Mouse (Mus musculus) megakaryocyte, embryonic 14.5 days (primary cell): ENCODE measurements around the gene Trp53inp2. TPM values are rescaled to one million over a fixed set of nuclear protein-coding genes. Genes with fewer than 3 reads are reported as not detected.

Source experiments
- H3K27me3 ChIP-seq: replicated peaks from 2 replicates; pipeline ENCODE3; 2012; ENCODE audit warnings: inconsistent platforms
- H3K36me3 ChIP-seq: replicated peaks from 2 replicates; pipeline ENCODE3; 2012; ENCODE audit warnings: low read length, inconsistent platforms, mixed read lengths
- H3K4me1 ChIP-seq: 2 replicates; pipeline ENCODE4 v1.6.1; 2012; ENCODE audit warnings: inconsistent platforms
- H3K4me3 ChIP-seq: replicated peaks from 2 replicates; pipeline ENCODE3; 2012; ENCODE audit warnings: moderate library complexity, mild to moderate bottlenecking, inconsistent platforms
- H3K9me3 ChIP-seq: 2 replicates; pipeline ENCODE4 v1.6.1; 2012; ENCODE audit warnings: inconsistent platforms
- FLI1 ChIP-seq: IDR thresholded peaks from 2 replicates; pipeline ENCODE4 v1.6.1; 2012; ENCODE audit warnings: low read length, inconsistent platforms, mixed read lengths
- GATA1 ChIP-seq: IDR thresholded peaks from 3 replicates; pipeline ENCODE4 v1.6.1; 2012; ENCODE audit warnings: mixed read lengths, low read length, inconsistent platforms, borderline replicate concordance
- polyA plus RNA-seq: library from polyadenylated mRNA; stranded (reverse); fragments of >175 nt; gene quantifications from 2 replicates; pipeline ENCODE4 v1.2.3, GENCODE M21; 2012; ENCODE audit warnings: low replicate concordance; ENCODE audit not compliant: insufficient read depth

The Trp53inp2 gene
- polyA plus RNA-seq, 1 experiment = 12.7 TPM

DNA sequence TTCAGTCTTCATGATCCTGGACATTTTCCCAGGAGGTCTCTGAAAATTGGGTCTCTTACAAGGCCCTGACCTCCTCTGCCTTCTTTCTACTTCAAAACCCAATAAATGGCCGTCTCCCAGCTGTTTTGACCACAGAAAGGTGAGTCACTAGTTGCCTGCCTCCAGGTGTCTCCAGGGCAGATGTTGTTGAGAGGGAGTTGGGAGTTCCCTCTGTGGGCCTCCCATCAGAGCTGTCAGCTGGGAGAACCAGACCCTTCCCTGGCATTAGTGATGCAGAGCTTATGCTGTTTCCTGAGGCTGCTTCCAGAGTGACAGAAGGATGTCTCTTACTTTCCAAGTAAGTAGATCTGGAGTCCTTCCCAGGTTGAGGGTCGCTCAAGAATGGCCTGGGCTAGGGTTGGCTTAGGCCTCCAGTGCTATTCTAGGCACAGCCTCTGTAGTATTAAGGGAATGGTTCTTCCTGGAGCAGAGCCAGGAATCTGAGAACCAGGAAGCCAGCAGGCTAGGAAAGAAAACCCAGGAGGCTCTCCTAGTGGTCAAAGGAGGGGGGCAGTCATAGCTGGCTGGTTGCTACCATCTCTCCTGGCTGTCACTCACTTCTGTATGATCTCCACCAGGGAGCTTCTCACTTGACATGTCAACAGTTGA is 2.1 kb downstream of the Trp53inp2 start:
- Histone ChIP-seq H3K27me3 (peaks cover 27% of the 10 kb centered on the region), H3K36me3 (peaks cover 28% of the 10 kb centered on the region), H3K9me3 (no peaks in the 10 kb centered on the region), H3K4me1 (peaks cover 49% of the 10 kb centered on the region), H3K4me3 (peak overlapping the region; percentile 93)
- no peak for TF ChIP-seq FLI1
- no peak for TF ChIP-seq GATA1

DNA sequence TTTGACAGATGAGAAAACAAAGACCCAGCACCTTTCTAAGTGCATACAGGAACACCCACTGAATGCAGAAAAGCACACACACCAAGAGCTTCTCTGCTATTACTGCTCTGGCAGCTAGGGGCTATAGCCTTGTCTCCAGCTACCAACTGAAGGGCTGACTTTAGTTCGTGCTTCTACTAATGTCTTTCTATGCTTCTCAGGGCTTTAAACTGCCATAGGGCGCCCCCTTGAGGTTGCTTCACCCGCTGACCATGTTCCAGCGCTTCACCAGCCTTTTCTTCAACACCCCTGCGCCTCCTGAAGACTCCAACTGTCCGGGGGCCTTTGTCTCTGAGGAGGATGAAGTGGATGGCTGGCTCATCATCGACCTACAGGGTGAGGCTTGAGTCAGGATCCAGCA is 4.2 kb downstream of the Trp53inp2 start:
- Histone ChIP-seq H3K9me3 (no peaks in the 10 kb centered on the region), H3K4me1 (peaks cover 46% of the 10 kb centered on the region), H3K27me3 (peaks cover 11% of the 10 kb centered on the region), H3K36me3 (peaks cover 50% of the 10 kb centered on the region), H3K4me3 (no peak overlapping the region)
- TF ChIP-seq GATA1 (no peak), FLI1 (no peak)

DNA sequence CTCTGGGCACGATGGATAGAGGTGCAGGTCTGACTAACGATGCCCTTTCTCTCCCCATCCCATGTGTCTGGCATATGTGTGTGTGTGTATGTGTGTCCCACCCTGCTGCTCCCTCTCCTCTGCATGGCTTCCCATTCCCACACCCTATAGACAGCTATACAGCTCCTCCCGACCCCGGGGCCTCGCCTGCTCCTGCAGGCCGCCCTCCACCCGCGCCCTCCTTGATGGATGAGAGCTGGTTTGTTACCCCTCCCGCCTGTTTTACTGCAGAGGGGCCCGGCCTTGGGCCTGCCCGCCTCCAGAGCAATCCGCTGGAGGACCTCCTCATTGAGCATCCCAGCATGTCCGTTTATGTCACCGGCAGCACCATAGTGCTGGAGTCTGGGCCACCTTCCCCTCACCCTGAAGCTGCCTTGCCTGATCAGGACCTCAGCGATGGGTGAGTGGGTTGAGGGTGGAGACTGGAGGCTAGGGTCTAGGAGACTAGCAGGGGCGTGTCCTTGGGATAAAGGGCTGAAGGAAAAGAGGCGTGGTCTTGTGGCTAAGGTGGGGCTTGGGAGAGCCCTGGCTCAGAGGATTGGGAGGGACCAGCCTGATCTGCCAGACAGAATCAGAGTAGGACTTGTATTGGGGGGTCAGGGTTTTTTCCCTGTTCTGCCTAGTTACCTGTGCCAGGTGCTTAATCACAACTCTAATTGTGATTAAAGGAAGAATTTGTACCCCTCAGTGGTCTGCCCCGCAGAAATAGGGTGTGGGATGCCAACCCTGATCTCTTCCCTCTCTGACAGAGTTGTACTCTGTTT is 5.1 kb downstream of the Trp53inp2 start:
- no peaks in the 10 kb centered on the region for H3K9me3 ChIP-seq
- peaks cover 3% of the 10 kb centered on the region for H3K27me3 ChIP-seq
- H3K4me1 ChIP-seq = peaks cover 41% of the 10 kb centered on the region
- H3K36me3 ChIP-seq = peaks cover 58% of the 10 kb centered on the region
- peak overlapping the region; percentile 11 for H3K4me3 ChIP-seq
- TF ChIP-seq GATA1 (no peak), FLI1 (no peak)

DNA sequence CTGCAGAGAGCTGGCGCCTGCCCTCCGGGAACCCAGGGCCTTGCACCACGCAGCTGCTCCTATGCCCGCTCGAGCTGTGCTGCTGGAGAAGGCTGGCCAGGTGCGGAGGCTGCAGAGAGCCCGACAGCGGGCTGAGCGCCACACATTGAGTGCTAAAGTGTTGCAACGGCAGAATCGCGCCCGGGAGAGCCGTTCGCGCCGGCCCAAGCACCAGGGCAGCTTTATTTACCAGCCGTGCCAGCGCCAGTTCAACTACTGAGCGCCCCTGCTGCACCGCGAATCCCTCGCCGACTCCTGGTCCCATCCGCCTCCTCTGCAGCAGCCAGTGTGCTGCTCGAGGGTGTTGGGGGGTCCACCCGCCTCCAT is 5.7 kb downstream of the Trp53inp2 start:
- H3K9me3 ChIP-seq = no peaks in the 10 kb centered on the region
- H3K4me1 ChIP-seq = peaks cover 36% of the 10 kb centered on the region
- H3K36me3 ChIP-seq = peaks cover 64% of the 10 kb centered on the region
- TF ChIP-seq GATA1 = no peak
- no peak for TF ChIP-seq FLI1
- H3K27me3 ChIP-seq = no peaks in the 10 kb centered on the region
- H3K4me3 ChIP-seq = no peak overlapping the region

DNA sequence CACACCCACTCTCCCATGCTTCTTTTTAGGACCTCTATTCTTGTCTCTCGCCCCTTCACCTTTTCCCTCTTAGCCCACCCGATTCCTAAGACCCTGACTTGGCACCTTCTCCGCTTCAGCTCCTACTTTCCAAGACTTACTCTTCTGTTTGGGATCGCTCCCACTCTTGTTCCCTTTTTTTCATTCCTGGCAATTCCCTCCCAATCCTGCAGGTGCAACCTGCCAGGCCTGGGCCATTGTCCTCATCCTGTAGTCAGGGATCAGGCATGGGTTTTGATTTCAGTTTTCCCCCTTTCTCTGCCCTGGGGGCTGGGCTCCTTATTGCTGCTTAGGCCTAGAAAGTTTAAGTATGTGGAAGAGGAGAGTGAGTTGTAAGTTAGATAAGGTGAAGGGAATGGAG is 6.2 kb downstream of the Trp53inp2 start:
- Histone ChIP-seq H3K36me3 (peaks cover 65% of the 10 kb centered on the region), H3K9me3 (no peaks in the 10 kb centered on the region), H3K27me3 (no peaks in the 10 kb centered on the region), H3K4me3 (no peak overlapping the region), H3K4me1 (peaks cover 35% of the 10 kb centered on the region)
- TF ChIP-seq GATA1 (no peak), FLI1 (no peak)

DNA sequence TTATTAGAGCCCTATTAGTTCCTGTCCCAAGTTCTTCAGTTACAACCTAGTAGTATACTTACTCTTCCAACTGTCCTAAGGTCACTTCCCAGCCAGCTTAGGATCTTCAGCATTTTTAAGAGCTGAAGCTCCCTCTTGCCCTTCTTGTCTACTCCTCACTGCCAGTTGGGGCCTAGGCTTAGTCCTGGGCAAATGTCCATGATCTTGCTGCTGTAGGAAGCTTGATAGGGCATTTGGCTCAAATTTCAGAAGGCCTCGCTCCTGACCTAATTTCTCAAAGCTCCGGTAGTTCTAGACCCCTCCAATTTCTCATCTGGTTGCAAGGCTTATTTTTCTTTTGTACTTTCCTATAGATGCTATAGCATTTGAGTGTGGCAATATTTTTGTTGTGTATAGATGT is 7.7 kb downstream of the Trp53inp2 start:
- Histone ChIP-seq H3K27me3 (no peaks in the 10 kb centered on the region), H3K4me1 (peaks cover 20% of the 10 kb centered on the region), H3K36me3 (peaks cover 76% of the 10 kb centered on the region), H3K4me3 (no peak overlapping the region), H3K9me3 (no peaks in the 10 kb centered on the region)
- TF ChIP-seq GATA1 = no peak
- TF ChIP-seq FLI1 = no peak

DNA sequence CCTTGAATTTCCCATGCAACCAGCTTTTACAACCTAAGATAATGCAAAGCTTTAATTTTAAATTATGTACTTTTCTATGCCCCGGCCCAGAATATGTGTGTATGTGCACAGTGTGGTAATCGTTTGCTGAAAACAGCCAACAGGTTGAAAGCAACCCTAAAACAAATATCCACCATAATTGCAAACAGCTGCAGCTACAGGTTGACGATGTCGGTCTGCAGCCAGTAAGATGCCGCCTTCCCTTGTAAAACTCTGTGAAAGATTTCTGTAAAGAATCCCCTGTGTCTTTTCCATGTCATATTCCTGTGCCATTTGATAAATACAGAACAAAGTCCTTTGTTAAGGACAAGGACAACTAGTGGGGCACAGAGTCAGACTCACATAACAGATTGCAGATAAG is 13.7 kb downstream of the Trp53inp2 start:
- Histone ChIP-seq H3K4me3 (no peak overlapping the region), H3K27me3 (no peaks in the 10 kb centered on the region), H3K36me3 (peaks cover 83% of the 10 kb centered on the region), H3K9me3 (no peaks in the 10 kb centered on the region), H3K4me1 (peaks cover 5% of the 10 kb centered on the region)
- TF ChIP-seq GATA1 (no peak), FLI1 (no peak)

DNA sequence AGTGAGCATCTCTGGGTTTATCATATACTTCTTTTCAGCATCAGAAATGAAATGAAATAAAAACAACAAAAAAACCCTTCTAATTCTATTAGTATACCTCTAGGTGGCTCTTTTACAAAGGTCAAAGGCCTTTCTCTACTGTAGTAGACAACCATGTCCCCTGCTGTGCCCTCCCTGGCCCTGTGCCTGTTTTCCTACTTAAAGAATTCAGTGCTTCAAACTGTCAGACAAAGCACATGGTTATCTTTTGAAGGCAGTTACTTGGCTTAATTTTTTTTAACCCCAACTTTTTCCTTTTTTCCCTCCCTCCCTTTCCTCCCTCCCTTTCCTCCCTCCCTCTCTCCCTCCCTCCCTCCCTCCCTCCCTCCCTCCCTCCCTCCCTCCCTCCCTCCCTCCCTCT is 19.4 kb downstream of the Trp53inp2 start:
- H3K27me3 ChIP-seq = no peaks in the 10 kb centered on the region
- H3K36me3 ChIP-seq = peaks cover 72% of the 10 kb centered on the region
- TF ChIP-seq GATA1 = no peak
- TF ChIP-seq FLI1 = no peak
- no peak overlapping the region for H3K4me3 ChIP-seq
- peaks cover 49% of the 10 kb centered on the region for H3K4me1 ChIP-seq
- no peaks in the 10 kb centered on the region for H3K9me3 ChIP-seq

DNA sequence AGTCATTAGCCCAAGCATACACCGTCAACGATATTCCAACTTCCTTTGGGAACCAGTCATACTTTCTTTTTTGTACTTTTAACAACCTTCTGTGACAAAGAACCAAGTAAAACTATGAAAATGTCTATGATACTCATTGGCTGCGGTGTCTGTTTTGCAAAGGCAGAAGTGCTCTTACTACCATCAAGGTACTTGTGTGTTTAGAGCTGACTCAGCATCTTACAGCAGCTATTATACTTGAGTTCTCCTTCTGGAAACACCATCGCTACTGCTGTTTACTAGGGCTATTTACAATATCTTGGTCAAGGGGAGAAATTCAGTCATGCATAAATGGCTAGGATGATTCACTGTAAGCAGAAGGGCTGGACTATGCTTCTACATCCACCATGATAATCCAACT is 21.1 kb downstream of the Trp53inp2 start:
- peaks cover 74% of the 10 kb centered on the region for H3K36me3 ChIP-seq
- no peak overlapping the region for H3K4me3 ChIP-seq
- TF ChIP-seq FLI1 (no peak), GATA1 (no peak)
- no peaks in the 10 kb centered on the region for H3K9me3 ChIP-seq
- H3K4me1 ChIP-seq = peaks cover 52% of the 10 kb centered on the region
- no peaks in the 10 kb centered on the region for H3K27me3 ChIP-seq

DNA sequence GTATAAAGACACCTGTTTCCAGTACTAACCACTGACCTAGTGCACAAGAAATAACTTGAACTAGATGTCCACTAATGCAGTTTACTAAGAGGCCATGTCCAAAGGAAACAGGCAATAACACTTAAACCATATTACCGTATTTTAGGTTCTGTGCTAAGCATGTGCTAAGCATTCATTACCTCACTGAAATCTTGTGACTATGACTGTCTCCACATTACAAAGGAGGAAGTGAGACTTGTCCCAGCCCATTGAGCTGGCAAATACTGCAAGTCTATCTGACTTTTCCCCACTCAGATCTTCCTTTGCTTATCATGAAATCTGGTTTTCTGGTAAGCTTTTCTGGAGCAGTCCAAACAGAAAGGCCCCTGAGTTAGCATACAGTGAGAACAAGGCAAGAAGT is 23.8 kb downstream of the Trp53inp2 start:
- TF ChIP-seq FLI1 (no peak), GATA1 (no peak)
- Histone ChIP-seq H3K36me3 (peaks cover 78% of the 10 kb centered on the region), H3K27me3 (no peaks in the 10 kb centered on the region), H3K4me1 (peaks cover 53% of the 10 kb centered on the region), H3K4me3 (no peak overlapping the region), H3K9me3 (no peaks in the 10 kb centered on the region)
